Mouse (Mus musculus): Measurements from ENCODE around the gene Aprt. TPM values are rescaled to one million over a fixed set of nuclear protein-coding genes. Genes with fewer than 3 reads are reported as not detected.
A peak's percentile ranks its signal among the peaks of the same experiment; 100 is the strongest.

The Aprt gene
- total and polyA plus RNA-seq, 3 experiments = 239 to 287 TPM; not detected in 1

- DNase-seq (ENCODE audit: low read depth, low spot score) = no peak
- H3K9me3 ChIP-seq (replicated peaks; ENCODE audit: insufficient read depth, low read length) = no peaks in the 10 kb centered on the region
- H3K4me3 ChIP-seq (ENCODE audit: control insufficient read depth in 1 of 2, insufficient read depth in 1 of 2, low read depth in 2 of 2, low read length in 2 of 2) = no peak overlapping the region
- TF ChIP-seq UBTF (IDR thresholded peaks at IDR 0.05; ENCODE audit: borderline replicate concordance, insufficient read depth, low read depth, low read length) = no peak
- 0 out of 2 replicates have a peak, but pooled peaks have one; percentile 22 for TF ChIP-seq ZNF384 (IDR thresholded peaks at IDR 0.05; ENCODE audit: low read depth, low read length)
- no peaks in the 10 kb centered on the region for H3K4me1 ChIP-seq (ENCODE audit: control insufficient read depth in 1 of 2, insufficient read depth in 2 of 2, low read length in 2 of 2)
- no peaks in the 10 kb centered on the region for H3K27me3 ChIP-seq (ENCODE audit: control insufficient read depth in 1 of 2, insufficient read depth in 2 of 2, low read length in 2 of 2)
- H3K9ac ChIP-seq (ENCODE audit: control insufficient read depth, low read depth, low read length, poor library complexity, severe bottlenecking) = no peak overlapping the region
- peaks cover 2% of the 10 kb centered on the region; the same call in 1 of the 2 replicates for H3K79me2 ChIP-seq (ENCODE audit: control insufficient read depth, insufficient read depth, low read length, poor library complexity)
- no peak overlapping the region for H3K27ac ChIP-seq (ENCODE audit: control insufficient read depth, low read depth, low read length)
- no peaks in the 10 kb centered on the region for H3K36me3 ChIP-seq (ENCODE audit: control insufficient read depth in 1 of 2, insufficient read depth in 2 of 2, low read length in 2 of 2)
Measured at GRCm38 (mm10) chr8:122606810-122607209, 30.1 kb upstream of the Aprt start.

GRCm38 (mm10) chr8:122605367-122605766, 28.7 kb upstream of the Aprt start:
- Histone ChIP-seq H3K36me3 (ENCODE audit: control insufficient read depth in 1 of 2, insufficient read depth in 2 of 2, low read length in 2 of 2) (no peaks in the 10 kb centered on the region), H3K9me3 (replicated peaks; ENCODE audit: insufficient read depth, low read length) (no peaks in the 10 kb centered on the region), H3K4me3 (ENCODE audit: control insufficient read depth in 1 of 2, insufficient read depth in 1 of 2, low read depth in 2 of 2, low read length in 2 of 2) (no peak overlapping the region), H3K79me2 (ENCODE audit: control insufficient read depth, insufficient read depth, low read length, poor library complexity) (no peaks in the 10 kb centered on the region), H3K4me1 (ENCODE audit: control insufficient read depth in 1 of 2, insufficient read depth in 2 of 2, low read length in 2 of 2) (no peaks in the 10 kb centered on the region), H3K27me3 (ENCODE audit: control insufficient read depth in 1 of 2, insufficient read depth in 2 of 2, low read length in 2 of 2) (no peaks in the 10 kb centered on the region), H3K27ac (ENCODE audit: control insufficient read depth, low read depth, low read length) (no peak overlapping the region), H3K9ac (ENCODE audit: control insufficient read depth, low read depth, low read length, poor library complexity, severe bottlenecking) (no peak overlapping the region)
- TF ChIP-seq NRF1 (IDR thresholded peaks at IDR 0.05; ENCODE audit: insufficient read depth, low read depth, low read length, poor library complexity, severe bottlenecking) (no peak), ZMIZ1 (IDR thresholded peaks at IDR 0.05; ENCODE audit: low read depth, low read length) (no peak), GABPA (IDR thresholded peaks at IDR 0.05; ENCODE audit: low read depth, low read length) (no peak), UBTF (IDR thresholded peaks at IDR 0.05; ENCODE audit: borderline replicate concordance, insufficient read depth, low read depth, low read length) (no peak), EP300 (IDR thresholded peaks at IDR 0.05; ENCODE audit: low read depth in 1 of 2, low read length in 2 of 2) (no peak), TAL1 (IDR thresholded peaks at IDR 0.05; ENCODE audit: low read length) (no peak), ELF1 (IDR thresholded peaks at IDR 0.05; ENCODE audit: low read depth, low read length) (no peak), KAT2A (conservative IDR thresholded peaks at IDR 0.05; ENCODE audit: low read depth, low read length) (no peak), MAZ (IDR thresholded peaks at IDR 0.05; ENCODE audit: low read depth, low read length) (no peak), TBP (IDR thresholded peaks at IDR 0.05; ENCODE audit: low read depth, low read length) (no peak), MXI1 (IDR thresholded peaks at IDR 0.05; ENCODE audit: low read depth, low read length) (no peak), GATA1 (IDR thresholded peaks at IDR 0.05; ENCODE audit: low read depth, low read length) (no peak), TCF12 (IDR thresholded peaks at IDR 0.05; ENCODE audit: low read depth, low read length) (no peak)
- no peak for DNase-seq (ENCODE audit: low read depth, low spot score)

- Histone ChIP-seq H3K4me1 (ENCODE audit: control insufficient read depth in 1 of 2, insufficient read depth in 2 of 2, low read length in 2 of 2) (no peaks in the 10 kb centered on the region), H3K27me3 (ENCODE audit: control insufficient read depth in 1 of 2, insufficient read depth in 2 of 2, low read length in 2 of 2) (no peaks in the 10 kb centered on the region), H3K36me3 (ENCODE audit: control insufficient read depth in 1 of 2, insufficient read depth in 2 of 2, low read length in 2 of 2) (no peaks in the 10 kb centered on the region), H3K9ac (ENCODE audit: control insufficient read depth, low read depth, low read length, poor library complexity, severe bottlenecking) (no peak overlapping the region), H3K4me3 (ENCODE audit: control insufficient read depth in 1 of 2, insufficient read depth in 1 of 2, low read depth in 2 of 2, low read length in 2 of 2) (no peak overlapping the region), H3K27ac (ENCODE audit: control insufficient read depth, low read depth, low read length) (no peak overlapping the region), H3K9me3 (replicated peaks; ENCODE audit: insufficient read depth, low read length) (no peaks in the 10 kb centered on the region), H3K79me2 (ENCODE audit: control insufficient read depth, insufficient read depth, low read length, poor library complexity) (no peaks in the 10 kb centered on the region)
- DNase-seq (ENCODE audit: low read depth, low spot score) = no peak
- TF ChIP-seq RCOR1 (IDR thresholded peaks at IDR 0.05; ENCODE audit: low read depth, low read length) (no peak), ELF1 (IDR thresholded peaks at IDR 0.05; ENCODE audit: low read depth, low read length) (no peak), RAD21 (IDR thresholded peaks at IDR 0.05; ENCODE audit: low read depth, low read length) (no peak), NRF1 (IDR thresholded peaks at IDR 0.05; ENCODE audit: insufficient read depth, low read depth, low read length, poor library complexity, severe bottlenecking) (no peak), ZMIZ1 (IDR thresholded peaks at IDR 0.05; ENCODE audit: low read depth, low read length) (no peak), ZC3H11A (IDR thresholded peaks at IDR 0.05; ENCODE audit: low read depth, low read length) (no peak), TCF12 (IDR thresholded peaks at IDR 0.05; ENCODE audit: low read depth, low read length) (no peak), ZKSCAN1 (IDR thresholded peaks at IDR 0.05; ENCODE audit: low read depth, low read length) (no peak), MAX (IDR thresholded peaks at IDR 0.05; ENCODE audit: low read length) (no peak), EP300 (IDR thresholded peaks at IDR 0.05; ENCODE audit: low read depth in 1 of 2, low read length in 2 of 2) (no peak), SMC3 (IDR thresholded peaks at IDR 0.05; ENCODE audit: low read depth, low read length) (no peak), HCFC1 (IDR thresholded peaks at IDR 0.05; ENCODE audit: low read depth, low read length) (no peak), TBP (IDR thresholded peaks at IDR 0.05; ENCODE audit: low read depth, low read length) (no peak), MAZ (IDR thresholded peaks at IDR 0.05; ENCODE audit: low read depth, low read length) (no peak), CHD1 (IDR thresholded peaks at IDR 0.05; ENCODE audit: low read depth, low read length) (no peak)
Measured at GRCm38 (mm10) chr8:122604640-122605039, 27.9 kb upstream of the Aprt start.

All from MEL (cell line).